In genomic region chr5:137782776-137783522, GRCm38 (mm10) we compare ENCODE assay signal across 8 mouse cellular contexts. TPM values are rescaled to one million over a fixed set of nuclear protein-coding genes. Genes with fewer than 3 reads are reported as not detected.
A peak's percentile ranks its signal among the peaks of the same experiment; 100 is the strongest.
DNase-seq lines count a peak whose midpoint lies in the region; ATAC-seq and TF ChIP-seq lines count a peak whose summit lies in the region.

No protein-coding gene starts in this region.

- no peak for TF ChIP-seq CTCF in lung, postnatal 0 days (IDR thresholded peaks at IDR 0.05)

- no peaks in the 10 kb centered on the region for H3K27me3 ChIP-seq in lung, postnatal 0 days (replicated peaks; ENCODE audit: insufficient read depth, low read length)
- H3K27me3 ChIP-seq in limb, embryonic 12.5 days: no peaks in the 10 kb centered on the region
- no peaks in the 10 kb centered on the region for H3K27me3 ChIP-seq in stomach, embryonic 15.5 days (replicated peaks)

- H3K9ac ChIP-seq in lung, postnatal 0 days (replicated peaks; ENCODE audit: low read depth): 0 out of 2 replicates have a peak overlapping the region, but pooled peaks have one; percentile 27
- peak overlapping the region; percentile 93; the same call in 1 of the 2 replicates for H3K9ac ChIP-seq in limb, embryonic 12.5 days (replicated peaks)
- H3K9ac ChIP-seq in stomach, embryonic 15.5 days: peak overlapping the region; percentile 17; the same call in 1 of the 2 replicates

- WGBS in lung, postnatal 0 days: 72% methylated on average over 13 of the region's 13 CpGs
- WGBS in limb, embryonic 12.5 days: 88% methylated on average over 13 of the region's 13 CpGs
- 75% methylated on average over 13 of the region's 13 CpGs for WGBS in stomach, embryonic 15.5 days

- H3K27ac ChIP-seq in lung, postnatal 0 days (ENCODE audit: low read length): no peak overlapping the region
- no peak overlapping the region; the same call in 1 of the 2 replicates for H3K27ac ChIP-seq in limb, embryonic 12.5 days
- no peak overlapping the region for H3K27ac ChIP-seq in stomach, embryonic 15.5 days

- peaks cover 17% of the 10 kb centered on the region for H3K36me3 ChIP-seq in lung, postnatal 0 days (ENCODE audit: insufficient read depth, low read length)
- H3K36me3 ChIP-seq in limb, embryonic 12.5 days: peaks cover 51% of the 10 kb centered on the region
- H3K36me3 ChIP-seq in stomach, embryonic 15.5 days: peaks cover 24% of the 10 kb centered on the region

- H3K4me3 ChIP-seq in lung, postnatal 0 days (ENCODE audit: low read depth, low read length): no peak overlapping the region
- H3K4me3 ChIP-seq in limb, embryonic 12.5 days (replicated peaks): peak overlapping the region; percentile 88
- H3K4me3 ChIP-seq in stomach, embryonic 15.5 days (replicated peaks): peak overlapping the region; percentile 93

- peaks cover 32% of the 10 kb centered on the region for H3K4me1 ChIP-seq in lung, postnatal 0 days (ENCODE audit: insufficient read depth, low read depth, low read length)
- peaks cover 47% of the 10 kb centered on the region for H3K4me1 ChIP-seq in limb, embryonic 12.5 days (replicated peaks)
- H3K4me1 ChIP-seq in stomach, embryonic 15.5 days: peaks cover 33% of the 10 kb centered on the region

- H3K4me2 ChIP-seq in lung, postnatal 0 days (replicated peaks; ENCODE audit: low read depth, low read length): no peak overlapping the region; the same call in 1 of the 2 replicates
- peak overlapping the region; percentile 88 for H3K4me2 ChIP-seq in limb, embryonic 12.5 days
- H3K4me2 ChIP-seq in stomach, embryonic 15.5 days: peak overlapping the region; percentile 89

- ATAC-seq in lung, postnatal 0 days: no peak
- ATAC-seq in limb, embryonic 12.5 days (ENCODE audit: insufficient number of reproducible peaks, insufficient read depth, low FRiP score, low TSS enrichment, low read depth): no peak
- ATAC-seq in stomach, embryonic 15.5 days (ENCODE audit: insufficient read depth, low FRiP score, low read depth): no peak
- ATAC-seq in megakaryocyte-erythroid progenitor cell, adult 5-6 weeks (replicated peaks; ENCODE audit: low FRiP score, low TSS enrichment, poor library complexity, severe bottlenecking): no peak

- TF ChIP-seq EP300 in lung, postnatal 0 days (IDR thresholded peaks at IDR 0.05): no peak

- DNase-seq in cerebellum, adult 9-11 months: peak; percentile 42
- DNase-seq in cerebellum, adult 8-10 months: no peak
- no peak for DNase-seq in lung, postnatal 0 days (ENCODE audit: low spot score)
- no peak for DNase-seq in lung, adult 18-20 months
- no peak for DNase-seq in thymus, postnatal 0 days (ENCODE audit: low spot score)

- no peaks in the 10 kb centered on the region for H3K9me3 ChIP-seq in lung, postnatal 0 days (ENCODE audit: low read length)
- no peaks in the 10 kb centered on the region for H3K9me3 ChIP-seq in limb, embryonic 12.5 days
- no peaks in the 10 kb centered on the region for H3K9me3 ChIP-seq in stomach, embryonic 15.5 days

RNA-seq across cellular contexts. Expression of gene Ppp1r35, which starts 4.3 kb away (rescaled TPM):
- 28.8 and 29.8 TPM in 2 replicates for polyA plus RNA-seq in lung, postnatal 0 days (2015; fragmentation: Nextera tagmentation; extraction: Ambion mirVana)
- 47.6 and 52.1 TPM in 2 replicates for polyA plus RNA-seq in limb, embryonic 12.5 days (2016; fragmentation: Nextera tagmentation; extraction: Ambion mirVana)
- 22.5 and 26.2 TPM in 2 replicates for polyA plus RNA-seq in stomach, embryonic 15.5 days (2015; fragmentation: Nextera tagmentation; extraction: Ambion mirVana)
- 69.4 and 69.6 TPM in 2 replicates for polyA plus RNA-seq in thymus, postnatal 0 days (2015; fragmentation: Nextera tagmentation; extraction: Ambion mirVana)
- 40.6 and 60.7 TPM in 2 replicates for total RNA-seq in megakaryocyte-erythroid progenitor cell, adult 5-6 weeks (2014; fragmentation: Nextera tagmentation)
- total RNA-seq in megakaryocyte-erythroid progenitor cell, adult 5-6 weeks (2017): 30.0 and 60.2 TPM in 2 replicates

RNA-seq across cellular contexts. Expression of gene Mepce, which starts 4.5 kb away (rescaled TPM):
- polyA plus RNA-seq in lung, postnatal 0 days (2015; fragmentation: Nextera tagmentation; extraction: Ambion mirVana): 12.2 and 13.7 TPM in 2 replicates
- 12.5 and 14.2 TPM in 2 replicates for polyA plus RNA-seq in limb, embryonic 12.5 days (2016; fragmentation: Nextera tagmentation; extraction: Ambion mirVana)
- 7.5 and 10.4 TPM in 2 replicates for polyA plus RNA-seq in stomach, embryonic 15.5 days (2015; fragmentation: Nextera tagmentation; extraction: Ambion mirVana)
- polyA plus RNA-seq in thymus, postnatal 0 days (2015; fragmentation: Nextera tagmentation; extraction: Ambion mirVana): 13.1 and 17.2 TPM in 2 replicates
- 59.2 and 84.0 TPM in 2 replicates for total RNA-seq in megakaryocyte-erythroid progenitor cell, adult 5-6 weeks (2014; fragmentation: Nextera tagmentation)
- 22.0 and 26.7 TPM in 2 replicates for total RNA-seq in megakaryocyte-erythroid progenitor cell, adult 5-6 weeks (2017)

RNA-seq across cellular contexts. Expression of gene Zcwpw1, which starts 4.6 kb away (rescaled TPM):
- polyA plus RNA-seq in lung, postnatal 0 days (2015; fragmentation: Nextera tagmentation; extraction: Ambion mirVana): 2.4 and 4.3 TPM in 2 replicates
- polyA plus RNA-seq in limb, embryonic 12.5 days (2016; fragmentation: Nextera tagmentation; extraction: Ambion mirVana): 28.9 and 29.9 TPM in 2 replicates
- polyA plus RNA-seq in stomach, embryonic 15.5 days (2015; fragmentation: Nextera tagmentation; extraction: Ambion mirVana): 18.3 and 20.5 TPM in 2 replicates
- polyA plus RNA-seq in thymus, postnatal 0 days (2015; fragmentation: Nextera tagmentation; extraction: Ambion mirVana): 17.7 and 18.6 TPM in 2 replicates
- total RNA-seq in megakaryocyte-erythroid progenitor cell, adult 5-6 weeks (2014; fragmentation: Nextera tagmentation): 4.2 and 5.5 TPM in 2 replicates
- 7.8 and 18.7 TPM in 2 replicates for total RNA-seq in megakaryocyte-erythroid progenitor cell, adult 5-6 weeks (2017)

RNA-seq across cellular contexts. Expression of gene Tsc22d4, which starts 37.4 kb away (rescaled TPM):
- polyA plus RNA-seq in lung, postnatal 0 days (2015; fragmentation: Nextera tagmentation; extraction: Ambion mirVana): 119 and 129 TPM in 2 replicates
- polyA plus RNA-seq in limb, embryonic 12.5 days (2016; fragmentation: Nextera tagmentation; extraction: Ambion mirVana): 127 and 128 TPM in 2 replicates
- 130 and 138 TPM in 2 replicates for polyA plus RNA-seq in stomach, embryonic 15.5 days (2015; fragmentation: Nextera tagmentation; extraction: Ambion mirVana)
- 353 and 419 TPM in 2 replicates for polyA plus RNA-seq in thymus, postnatal 0 days (2015; fragmentation: Nextera tagmentation; extraction: Ambion mirVana)
- total RNA-seq in megakaryocyte-erythroid progenitor cell, adult 5-6 weeks (2014; fragmentation: Nextera tagmentation): 45.4 and 55.2 TPM in 2 replicates
- total RNA-seq in megakaryocyte-erythroid progenitor cell, adult 5-6 weeks (2017): 43.0 and 66.3 TPM in 2 replicates

RNA-seq across cellular contexts. Expression of gene Nyap1, which starts 41.5 kb away (rescaled TPM):
- polyA plus RNA-seq in lung, postnatal 0 days (2015; fragmentation: Nextera tagmentation; extraction: Ambion mirVana): 0.51 and 0.65 TPM in 2 replicates
- 3.8 and 4.5 TPM in 2 replicates for polyA plus RNA-seq in limb, embryonic 12.5 days (2016; fragmentation: Nextera tagmentation; extraction: Ambion mirVana)
- 2.7 and 2.9 TPM in 2 replicates for polyA plus RNA-seq in stomach, embryonic 15.5 days (2015; fragmentation: Nextera tagmentation; extraction: Ambion mirVana)
- polyA plus RNA-seq in thymus, postnatal 0 days (2015; fragmentation: Nextera tagmentation; extraction: Ambion mirVana): 7.2 and 8.8 TPM in 2 replicates
- total RNA-seq in megakaryocyte-erythroid progenitor cell, adult 5-6 weeks (2014; fragmentation: Nextera tagmentation): 0.57 TPM in 1 of 2 replicates, not detected in the other
- not detected in 2 replicates for total RNA-seq in megakaryocyte-erythroid progenitor cell, adult 5-6 weeks (2017)

Comparison
In these comparisons a context has a peak if more than half of its experiments do, and no peak if none do; other contexts are left out.
1. H3K9ac ChIP-seq: peak in every context shown above with its lines; median percentile 93 in limb, embryonic 12.5 days; 27 in lung, postnatal 0 days; 17 in stomach, embryonic 15.5 days.